Comparison of ENCODE assay signal across 9 mouse cellular contexts in the genomic region with DNA sequence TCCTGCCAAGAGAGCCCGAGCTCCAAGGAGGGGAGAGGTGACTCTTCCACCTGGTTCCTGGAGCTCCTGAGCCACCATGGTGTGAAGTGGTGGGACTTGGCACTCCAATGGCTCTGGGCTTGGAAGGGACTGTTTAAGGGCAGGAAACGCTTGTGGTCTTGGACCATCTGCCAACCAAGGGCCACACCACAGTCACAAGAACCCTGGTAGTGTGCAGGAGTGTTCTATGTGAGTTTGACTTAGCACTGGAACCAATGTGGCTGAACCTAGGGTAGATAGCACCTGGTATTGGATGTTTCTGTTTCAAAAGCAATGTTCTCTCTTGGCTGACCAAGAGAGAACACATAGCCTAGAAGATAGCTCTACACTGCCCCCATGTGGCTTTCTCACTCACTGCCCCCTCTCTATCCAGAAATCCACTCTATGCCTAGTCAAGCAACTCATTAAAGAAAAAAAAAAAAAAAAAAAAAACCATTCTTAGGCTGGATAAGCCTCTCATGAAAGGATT. TPM values are rescaled to one million over a fixed set of nuclear protein-coding genes. Genes with fewer than 3 reads are reported as not detected.
DNase-seq lines count a peak whose midpoint lies in the region; ATAC-seq lines count a peak whose summit lies in the region.
"Had no signal": no experiment of that assay in that cellular context is flagged by ENCODE, and none has a peak within 500 bp of the region (broad histone marks: within the 10 kb centered on the region; RNA-seq: fewer than 3 reads in every experiment).

No protein-coding gene starts in this region.

- no peak overlapping the region for H3K4me3 ChIP-seq in liver, embryonic 12.5 days
- H3K4me3 ChIP-seq in forebrain, embryonic 15.5 days: peak overlapping the region; percentile 28
- peak overlapping the region; percentile 2 for H3K4me3 ChIP-seq in hindbrain, embryonic 13.5 days

- 0 out of 2 replicates have a peak, but pooled peaks cover 3% of the 10 kb centered on the region for H3K36me3 ChIP-seq in liver, embryonic 12.5 days
- peaks cover 28% of the 10 kb centered on the region for H3K36me3 ChIP-seq in forebrain, embryonic 15.5 days
- H3K36me3 ChIP-seq in hindbrain, embryonic 13.5 days: peaks cover 37% of the 10 kb centered on the region

- DNase-seq in liver: peak; percentile 69
- peak; percentile 82 for DNase-seq in cerebellum, adult 18-20 months
- peak; percentile 79 to 88 for DNase-seq in layer of hippocampus, postnatal 14 days (ENCODE audit: low spot score in 2 of 2)
- peak; percentile 78 for DNase-seq in skeletal muscle tissue, adult 2 months (ENCODE audit: low read depth, low spot score)

- H3K9ac ChIP-seq in liver, embryonic 12.5 days: no peak overlapping the region
- peak overlapping the region; percentile 42 for H3K9ac ChIP-seq in forebrain, embryonic 15.5 days (replicated peaks)
- peak overlapping the region; percentile 65 for H3K9ac ChIP-seq in hindbrain, embryonic 13.5 days

- 45% methylated on average over 2 of the region's 2 CpGs for WGBS in liver, embryonic 12.5 days (ENCODE audit: insufficient replicate concordance)
- WGBS in forebrain, embryonic 15.5 days: 20% methylated on average over 2 of the region's 2 CpGs
- WGBS in hindbrain, embryonic 13.5 days: 48% methylated on average over 2 of the region's 2 CpGs

- no peak overlapping the region for H3K27ac ChIP-seq in liver, embryonic 12.5 days
- peak overlapping the region; percentile 98 for H3K27ac ChIP-seq in forebrain, embryonic 15.5 days (replicated peaks)
- H3K27ac ChIP-seq in hindbrain, embryonic 13.5 days: peak overlapping the region; percentile 87

- no peak overlapping the region for H3K4me2 ChIP-seq in liver, embryonic 12.5 days
- peak overlapping the region; percentile 46 for H3K4me2 ChIP-seq in forebrain, embryonic 15.5 days (replicated peaks)
- H3K4me2 ChIP-seq in hindbrain, embryonic 13.5 days: peak overlapping the region; percentile 42

- ATAC-seq in liver, embryonic 12.5 days: no peak
- peak; percentile 34 for ATAC-seq in forebrain, embryonic 15.5 days (replicated peaks)
- peak; percentile 4; the same call in 1 of the 2 replicates for ATAC-seq in hindbrain, embryonic 13.5 days (ENCODE audit: low FRiP score)
- ATAC-seq in megakaryocyte-erythroid progenitor cell, adult 5-6 weeks (replicated peaks; ENCODE audit: low FRiP score, low TSS enrichment, poor library complexity, severe bottlenecking): peak; percentile 69
- ATAC-seq: Patski had no signal

- no peaks in the 10 kb centered on the region for H3K9me3 ChIP-seq in liver, embryonic 12.5 days (replicated peaks)
- H3K9me3 ChIP-seq in forebrain, embryonic 15.5 days: no peaks in the 10 kb centered on the region
- no peaks in the 10 kb centered on the region for H3K9me3 ChIP-seq in hindbrain, embryonic 13.5 days

- peaks cover 92% of the 10 kb centered on the region for H3K27me3 ChIP-seq in liver, embryonic 12.5 days (replicated peaks)
- H3K27me3 ChIP-seq in forebrain, embryonic 15.5 days: no peaks in the 10 kb centered on the region
- peaks cover 10% of the 10 kb centered on the region; the same call in 1 of the 2 replicates for H3K27me3 ChIP-seq in hindbrain, embryonic 13.5 days
- H3K27me3 ChIP-seq: Patski had no signal

- H3K4me1 ChIP-seq in liver, embryonic 12.5 days: peaks cover 31% of the 10 kb centered on the region
- peaks cover 66% of the 10 kb centered on the region for H3K4me1 ChIP-seq in forebrain, embryonic 15.5 days
- H3K4me1 ChIP-seq in hindbrain, embryonic 13.5 days (replicated peaks): peaks cover 67% of the 10 kb centered on the region

RNA-seq across cellular contexts. Expression of a gene that starts 10.7 kb away (rescaled TPM):
- 16.6 and 17.6 TPM in 2 replicates for polyA plus RNA-seq in liver, embryonic 12.5 days (2016; fragmentation: Nextera tagmentation; extraction: Ambion mirVana)
- 19.7 and 21.1 TPM in 2 replicates for polyA plus RNA-seq in forebrain, embryonic 15.5 days (2015; fragmentation: Nextera tagmentation; extraction: Ambion mirVana)
- polyA plus RNA-seq in hindbrain, embryonic 13.5 days (2015; fragmentation: Nextera tagmentation; extraction: Ambion mirVana): 17.4 and 19.9 TPM in 2 replicates
- total RNA-seq in layer of hippocampus, postnatal 14 days (2021): 10 to 100 TPM; 64.3 to 73.2 TPM
- total RNA-seq in megakaryocyte-erythroid progenitor cell, adult 5-6 weeks (2014; fragmentation: Nextera tagmentation): 12.0 and 14.7 TPM in 2 replicates
- total RNA-seq in megakaryocyte-erythroid progenitor cell, adult 5-6 weeks (2017): 14.5 and 22.5 TPM in 2 replicates

RNA-seq across cellular contexts. Expression of a gene that starts 20.0 kb away (rescaled TPM):
- 93.7 and 95.9 TPM in 2 replicates for polyA plus RNA-seq in liver, embryonic 12.5 days (2016; fragmentation: Nextera tagmentation; extraction: Ambion mirVana)
- polyA plus RNA-seq in forebrain, embryonic 15.5 days (2015; fragmentation: Nextera tagmentation; extraction: Ambion mirVana): 101 and 106 TPM in 2 replicates
- 91.6 and 92.3 TPM in 2 replicates for polyA plus RNA-seq in hindbrain, embryonic 13.5 days (2015; fragmentation: Nextera tagmentation; extraction: Ambion mirVana)
- total RNA-seq in layer of hippocampus, postnatal 14 days (2021): 10 to 100 TPM; 59.9 to 61.5 TPM
- total RNA-seq in megakaryocyte-erythroid progenitor cell, adult 5-6 weeks (2014; fragmentation: Nextera tagmentation): 70.2 and 80.7 TPM in 2 replicates
- 122 and 164 TPM in 2 replicates for total RNA-seq in megakaryocyte-erythroid progenitor cell, adult 5-6 weeks (2017)

RNA-seq across cellular contexts. Expression of a gene that starts 26.9 kb away (rescaled TPM):
- 5.8 and 8.3 TPM in 2 replicates for polyA plus RNA-seq in liver, embryonic 12.5 days (2016; fragmentation: Nextera tagmentation; extraction: Ambion mirVana)
- 171 and 176 TPM in 2 replicates for polyA plus RNA-seq in forebrain, embryonic 15.5 days (2015; fragmentation: Nextera tagmentation; extraction: Ambion mirVana)
- polyA plus RNA-seq in hindbrain, embryonic 13.5 days (2015; fragmentation: Nextera tagmentation; extraction: Ambion mirVana): 86.2 and 87.6 TPM in 2 replicates
- 100 to 1,000 TPM; 112 to 113 TPM for total RNA-seq in layer of hippocampus, postnatal 14 days (2021)
- total RNA-seq in megakaryocyte-erythroid progenitor cell, adult 5-6 weeks (2014; fragmentation: Nextera tagmentation): not detected in 2 replicates
- total RNA-seq in megakaryocyte-erythroid progenitor cell, adult 5-6 weeks (2017): not detected in 2 replicates

RNA-seq across cellular contexts. Expression of a gene that starts 40.7 kb away (rescaled TPM):
- 0.05 TPM in 1 of 2 replicates, not detected in the other for polyA plus RNA-seq in liver, embryonic 12.5 days (2016; fragmentation: Nextera tagmentation; extraction: Ambion mirVana)
- 0.42 and 0.56 TPM in 2 replicates for polyA plus RNA-seq in forebrain, embryonic 15.5 days (2015; fragmentation: Nextera tagmentation; extraction: Ambion mirVana)
- polyA plus RNA-seq in hindbrain, embryonic 13.5 days (2015; fragmentation: Nextera tagmentation; extraction: Ambion mirVana): 0.12 and 0.19 TPM in 2 replicates
- not detected for total RNA-seq in layer of hippocampus, postnatal 14 days (2021)
- total RNA-seq in megakaryocyte-erythroid progenitor cell, adult 5-6 weeks (2014; fragmentation: Nextera tagmentation): not detected in 2 replicates
- not detected in 2 replicates for total RNA-seq in megakaryocyte-erythroid progenitor cell, adult 5-6 weeks (2017)
- polyA plus RNA-seq: Patski had no signal

RNA-seq across cellular contexts. Expression of a gene that starts 56.5 kb away (rescaled TPM):
- polyA plus RNA-seq in liver, embryonic 12.5 days (2016; fragmentation: Nextera tagmentation; extraction: Ambion mirVana): 0.11 TPM in 1 of 2 replicates, not detected in the other
- 0.11 and 0.42 TPM in 2 replicates for polyA plus RNA-seq in forebrain, embryonic 15.5 days (2015; fragmentation: Nextera tagmentation; extraction: Ambion mirVana)
- polyA plus RNA-seq in hindbrain, embryonic 13.5 days (2015; fragmentation: Nextera tagmentation; extraction: Ambion mirVana): 0.16 and 0.49 TPM in 2 replicates
- under 1 TPM; 0.28 to 0.33 TPM for total RNA-seq in layer of hippocampus, postnatal 14 days (2021)
- total RNA-seq in megakaryocyte-erythroid progenitor cell, adult 5-6 weeks (2014; fragmentation: Nextera tagmentation): not detected in 2 replicates
- not detected in 2 replicates for total RNA-seq in megakaryocyte-erythroid progenitor cell, adult 5-6 weeks (2017)
- polyA plus RNA-seq: Patski had no signal
